Mouse (Mus musculus) limb, embryonic 14.5 days (tissue): ENCODE measurements around the gene Galr2. TPM values are rescaled to one million over a fixed set of nuclear protein-coding genes. Genes with fewer than 3 reads are reported as not detected.

Source experiments
- ATAC-seq: fragments of 200-750 bp; cut with Nextera tagmentation; 2 replicates; pipeline ENCODE4 v1.8.0; 2017; ENCODE audit warnings: low read depth, moderate number of reproducible peaks, moderate TSS enrichment; ENCODE audit not compliant: low FRiP score
- DNase-seq: peaks from one replicate; pipeline ENCODE4 v3.0.0-alpha.2; 2015; ENCODE audit warnings: low spot score
- H3K27ac ChIP-seq: fragments of 300-500 bp; sonication (generic); replicated peaks from 2 replicates; pipeline ENCODE4 v1.5.1; 2014; ENCODE audit warnings: low read depth, mild to moderate bottlenecking, low read length, moderate library complexity, mixed read lengths
- H3K27me3 ChIP-seq: fragments of 300-500 bp; sonication (generic); 2 replicates; pipeline ENCODE4 v1.6.1; 2014; ENCODE audit warnings: low read length, mixed read lengths; ENCODE audit not compliant: control insufficient read depth, insufficient read depth
- H3K36me3 ChIP-seq: fragments of 300-500 bp; sonication (generic); 2 replicates; pipeline ENCODE4 v1.6.1; 2014; ENCODE audit warnings: mild to moderate bottlenecking, low read length, moderate library complexity, mixed read lengths; ENCODE audit not compliant: control insufficient read depth, insufficient read depth
- H3K4me1 ChIP-seq: fragments of 300-500 bp; sonication (generic); 2 replicates; pipeline ENCODE4 v1.6.1; 2014; ENCODE audit warnings: antibody characterized with exemption, low read length, mixed read lengths; ENCODE audit not compliant: control insufficient read depth, insufficient read depth
- H3K4me2 ChIP-seq: fragments of 300-500 bp; sonication (generic); replicated peaks from 2 replicates; pipeline ENCODE4 v1.6.1; 2014; ENCODE audit warnings: low read depth, mild to moderate bottlenecking, low read length, moderate library complexity; ENCODE audit not compliant: severe bottlenecking
- H3K4me3 ChIP-seq: fragments of 300-500 bp; sonication (generic); replicated peaks from 2 replicates; pipeline ENCODE4 v1.5.1; 2014; ENCODE audit warnings: low read length
- H3K9ac ChIP-seq: fragments of 300-500 bp; sonication (generic); 2 replicates; pipeline ENCODE4 v1.6.1; 2014; ENCODE audit warnings: mild to moderate bottlenecking, low read depth, low read length, moderate library complexity; ENCODE audit not compliant: severe bottlenecking
- H3K9me3 ChIP-seq: fragments of 300-500 bp; sonication (generic); 2 replicates; pipeline ENCODE4 v1.6.1; 2016; ENCODE audit warnings: low read length; ENCODE audit not compliant: control insufficient read depth
- POLR2A ChIP-seq: fragments of 200-500 bp; IDR thresholded peaks from 2 replicates; pipeline ENCODE4 v1.8.0; 2012; ENCODE audit warnings: inconsistent platforms, mild to moderate bottlenecking, moderate library complexity, borderline replicate concordance; ENCODE audit not compliant: insufficient read depth, insufficient read length; ENCODE audit errors: extremely low read depth
- WGBS: fragments of 180-500 bp; shearing (Covaris S2); extraction: QIAGEN DNeasy Blood & Tissue Kit; methylation state at CpG from one replicate; pipeline ENCODE4 v1.1.7; 2014; 5-methylcytosine and 5-hydroxymethylcytosine counted together
- polyA plus RNA-seq, 2 experiments: library from polyadenylated mRNA; depleted of rRNA in 1 of 2; stranded (reverse) in 1 of 2; unstranded in 1 of 2; fragments of >200 nt; fragmentation: Nextera tagmentation in 1 of 2; extraction: Ambion mirVana in 1 of 2; gene quantifications; 2 replicates each; pipeline versions ENCODE4 v1.2.1 to v1.2.3; 2012 to 2014

Gene Galr2
- polyA plus RNA-seq, 2 experiments: 0.24 to 0.37 TPM

- ATAC-seq (no peak), DNase-seq (no peak)
- Histone ChIP-seq H3K4me1 (peaks cover 14% of the 10 kb centered on the region), H3K36me3 (peaks cover 33% of the 10 kb centered on the region), H3K27me3 (peaks cover 10% of the 10 kb centered on the region; the same call in 1 of the 2 replicates), H3K4me2 (no peak overlapping the region), H3K9ac (peak overlapping the region; percentile 31; the same call in 1 of the 2 replicates), H3K27ac (no peak overlapping the region), H3K9me3 (no peaks in the 10 kb centered on the region), H3K4me3 (no peak overlapping the region)
- TF ChIP-seq POLR2A: no peak
- WGBS: 14% methylated on average over 12 of the region's 12 CpGs
Observed at GRCm38 (mm10) chr11:116241744-116242235, 38.9 kb upstream of the Galr2 start.

DNA sequence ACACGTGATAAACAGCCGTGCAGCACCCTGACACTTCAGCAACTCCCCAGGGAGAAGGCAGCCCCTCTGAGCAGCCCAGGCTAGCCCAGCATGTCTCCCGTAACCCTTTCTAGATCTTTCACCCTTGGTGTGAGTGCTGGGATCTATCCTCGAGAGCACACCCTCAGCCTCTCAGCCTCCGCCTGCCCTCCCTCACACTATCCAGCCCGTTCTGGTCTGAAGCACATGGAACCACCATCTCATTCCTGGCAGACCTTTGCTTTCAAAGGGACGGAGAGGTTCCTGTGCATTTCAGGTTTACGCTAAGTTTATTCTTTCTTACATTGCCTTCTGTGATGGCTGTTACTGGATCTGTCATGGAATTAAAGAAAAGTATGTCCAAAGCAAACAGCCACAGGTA is 36.2 kb upstream of the Galr2 start:
- no peak overlapping the region for H3K4me2 ChIP-seq
- peaks cover 61% of the 10 kb centered on the region for H3K36me3 ChIP-seq
- no peaks in the 10 kb centered on the region for H3K27me3 ChIP-seq
- H3K4me1 ChIP-seq: peaks cover 8% of the 10 kb centered on the region
- no peak overlapping the region for H3K27ac ChIP-seq
- no peak overlapping the region for H3K4me3 ChIP-seq
- no peak for TF ChIP-seq POLR2A
- no peak overlapping the region for H3K9ac ChIP-seq
- H3K9me3 ChIP-seq: no peaks in the 10 kb centered on the region
- ATAC-seq (no peak), DNase-seq (no peak)
- WGBS: 65% methylated on average over 8 of the region's 8 CpGs

DNA sequence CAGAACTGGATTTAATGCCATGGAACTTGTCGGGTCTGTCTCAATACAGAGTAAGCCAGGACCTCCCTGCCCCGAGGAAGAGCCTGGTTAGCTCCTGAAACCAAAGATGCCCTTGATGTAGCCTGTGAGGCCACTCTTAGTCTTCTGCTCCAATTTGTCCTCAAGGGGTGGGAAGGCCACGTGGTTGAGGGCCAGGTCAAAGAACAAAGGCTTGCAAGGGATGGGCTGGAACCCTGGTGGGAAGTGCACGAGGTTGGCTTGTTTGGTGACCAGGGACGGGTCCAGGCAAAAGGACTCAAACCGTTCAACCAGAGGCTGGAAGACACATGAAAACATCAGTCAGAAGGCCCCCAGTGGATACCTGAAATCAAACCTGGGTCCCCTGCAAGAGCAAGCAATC is 35.1 kb upstream of the Galr2 start:
- Histone ChIP-seq H3K36me3 (peaks cover 72% of the 10 kb centered on the region), H3K27me3 (no peaks in the 10 kb centered on the region), H3K9ac (no peak overlapping the region), H3K4me2 (no peak overlapping the region), H3K27ac (no peak overlapping the region), H3K9me3 (no peaks in the 10 kb centered on the region), H3K4me1 (peaks cover 8% of the 10 kb centered on the region), H3K4me3 (no peak overlapping the region)
- no peak for TF ChIP-seq POLR2A
- ATAC-seq: no peak
- 76% methylated on average over 5 of the region's 6 CpGs for WGBS
- DNase-seq: no peak

DNA sequence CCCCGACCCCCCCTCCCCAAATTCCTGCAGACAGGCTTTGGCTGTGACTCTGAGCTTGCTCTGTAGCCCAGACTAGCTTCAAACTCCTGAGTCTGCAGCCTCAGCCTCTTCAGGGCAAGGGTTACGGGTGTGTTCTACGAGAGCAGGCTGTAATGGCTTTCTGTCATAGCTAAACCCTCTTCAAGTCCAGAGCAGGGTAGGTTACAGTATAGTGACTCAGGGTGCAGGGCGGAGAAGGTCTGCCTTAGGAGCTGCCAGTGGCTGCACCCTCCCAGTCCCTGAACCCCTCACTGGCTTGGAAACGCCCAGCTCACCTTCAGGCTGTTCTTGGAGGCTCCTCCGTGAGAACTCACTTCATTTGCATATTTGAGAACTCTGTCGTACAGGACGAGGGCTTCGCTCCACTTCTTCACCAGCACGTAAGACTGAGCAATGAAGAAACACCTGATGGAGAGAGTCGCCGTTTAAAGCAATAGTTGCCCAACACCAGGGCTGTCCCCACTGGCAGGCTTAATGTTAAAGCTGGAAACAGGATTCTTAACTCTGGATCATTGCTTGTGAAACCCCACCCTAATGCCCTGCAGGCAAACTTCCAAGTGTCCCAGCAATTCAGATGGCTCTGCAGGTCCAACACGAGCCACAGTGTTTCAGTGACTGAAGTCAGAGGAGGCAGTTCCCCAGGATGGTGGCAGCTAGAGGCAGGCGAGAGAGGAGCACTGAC is 33.1 kb upstream of the Galr2 start:
- no peaks in the 10 kb centered on the region for H3K4me1 ChIP-seq
- no peak overlapping the region for H3K9ac ChIP-seq
- H3K27me3 ChIP-seq: no peaks in the 10 kb centered on the region
- H3K9me3 ChIP-seq: no peaks in the 10 kb centered on the region
- 65% methylated on average over 14 of the region's 14 CpGs for WGBS
- DNase-seq (no peak), ATAC-seq (no peak)
- TF ChIP-seq POLR2A: no peak
- H3K4me2 ChIP-seq: no peak overlapping the region
- no peak overlapping the region for H3K27ac ChIP-seq
- H3K4me3 ChIP-seq: no peak overlapping the region
- H3K36me3 ChIP-seq: peaks cover 92% of the 10 kb centered on the region

DNA sequence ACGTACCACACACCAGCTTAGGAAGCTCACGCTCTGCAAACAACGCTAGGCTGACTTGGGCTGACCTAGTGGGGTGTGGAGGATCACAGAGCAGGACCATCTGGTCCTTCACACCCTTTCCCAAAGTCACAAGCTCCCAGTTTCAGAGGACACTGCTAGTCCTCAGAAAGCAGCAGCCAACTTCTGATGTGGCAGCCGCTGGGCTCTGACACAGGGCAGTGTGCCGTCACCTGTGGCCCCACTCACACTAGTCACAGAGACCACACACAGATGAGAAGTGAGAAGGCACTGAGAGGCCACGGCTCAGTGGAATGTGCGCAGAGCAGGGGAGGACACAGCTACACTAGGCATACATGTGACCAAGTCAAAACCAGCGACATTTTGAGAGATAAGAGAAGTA is 29.8 kb upstream of the Galr2 start:
- no peaks in the 10 kb centered on the region for H3K4me1 ChIP-seq
- H3K4me3 ChIP-seq: no peak overlapping the region
- TF ChIP-seq POLR2A: no peak
- 86% methylated on average over 8 of the region's 8 CpGs for WGBS
- H3K4me2 ChIP-seq: no peak overlapping the region
- ATAC-seq: no peak
- H3K9ac ChIP-seq: no peak overlapping the region
- peaks cover 98% of the 10 kb centered on the region for H3K36me3 ChIP-seq
- no peaks in the 10 kb centered on the region for H3K9me3 ChIP-seq
- H3K27me3 ChIP-seq: no peaks in the 10 kb centered on the region
- DNase-seq: no peak
- H3K27ac ChIP-seq: no peak overlapping the region
